Mouse (Mus musculus): ENCODE data around the gene Plod1. TPM values are rescaled to one million over a fixed set of nuclear protein-coding genes. Genes with fewer than 3 reads are reported as not detected.
"Not testable (repeated sequence)": the region's sequence is repeated elsewhere in the genome, so short reads cannot be mapped to it uniquely, and the experiment has no call there.

Gene Plod1
- total RNA-seq, 4 experiments from 2014 or later, result 19.4 to 21.5 (median 20.9) TPM

DNA sequence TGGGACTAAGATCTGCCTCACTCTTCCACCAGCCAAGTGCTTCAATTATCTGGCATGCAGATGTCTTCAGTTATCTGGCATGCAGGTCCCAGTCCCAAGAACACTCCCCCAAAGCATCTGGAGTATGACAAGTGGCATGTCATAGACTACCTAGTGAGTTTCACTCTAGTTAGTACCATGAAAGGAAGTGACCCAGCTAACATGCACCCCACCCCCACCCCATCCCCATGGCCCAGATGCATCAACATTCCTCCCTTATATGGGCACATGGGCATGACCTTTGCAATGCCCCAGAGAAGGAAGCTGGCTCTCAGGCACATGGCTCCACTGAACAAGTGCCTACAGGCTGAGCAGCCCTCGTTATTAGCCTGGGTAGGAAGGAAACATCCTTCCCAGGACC, 40.2 kb downstream of the Plod1 start:
- no peak for DNase-seq (ENCODE audit: low spot score in 2 of 2)

DNA sequence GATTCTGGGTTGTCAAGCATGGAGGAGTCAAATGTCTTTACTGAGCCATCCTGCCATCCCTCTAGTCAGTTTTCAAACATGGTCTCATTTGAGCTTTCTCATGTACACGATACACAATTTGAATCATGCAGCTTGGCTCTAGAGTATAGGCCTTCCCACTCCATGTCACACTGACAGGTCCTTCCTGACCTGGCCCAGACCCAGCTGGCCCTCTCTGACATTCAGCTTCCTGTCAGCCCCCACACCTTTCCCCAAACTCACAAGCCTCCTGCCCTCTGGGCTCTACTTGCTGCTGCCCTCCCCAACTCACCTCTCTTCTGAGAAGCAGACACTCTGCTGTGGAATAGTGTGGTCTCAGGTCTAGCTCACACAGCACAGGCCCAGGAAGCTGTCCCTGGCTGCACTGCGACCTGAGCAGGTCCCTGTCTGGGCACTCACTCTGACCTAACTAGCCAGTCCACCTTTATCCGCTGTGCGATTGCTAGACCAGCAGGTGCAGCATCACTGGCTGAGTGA, 40.7 kb downstream of the Plod1 start:
- DNase-seq (ENCODE audit: low spot score in 2 of 2), result no peak

DNA sequence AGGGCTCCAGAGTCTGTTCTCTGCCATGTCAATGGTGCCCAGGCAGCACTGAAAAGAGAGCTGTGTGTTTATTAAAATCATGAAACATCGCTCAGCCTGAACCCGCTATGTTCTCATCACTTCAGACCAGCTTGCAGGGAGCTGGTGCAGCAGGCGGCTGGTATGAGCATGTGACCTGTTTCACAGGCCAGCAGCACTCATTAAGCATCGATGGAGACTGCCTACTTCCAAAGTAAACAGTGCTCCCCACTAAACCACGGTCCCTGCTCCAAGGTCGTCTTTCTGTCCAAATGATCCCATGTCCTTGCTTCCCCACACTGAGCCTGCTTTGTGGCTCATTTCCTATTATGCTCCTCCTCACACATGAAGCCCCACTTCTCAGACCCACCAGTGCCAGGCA, 46.2 kb downstream of the Plod1 start:
- peak in 1 of 2 experiments; percentile 49 for DNase-seq (ENCODE audit: low spot score in 2 of 2)

DNA sequence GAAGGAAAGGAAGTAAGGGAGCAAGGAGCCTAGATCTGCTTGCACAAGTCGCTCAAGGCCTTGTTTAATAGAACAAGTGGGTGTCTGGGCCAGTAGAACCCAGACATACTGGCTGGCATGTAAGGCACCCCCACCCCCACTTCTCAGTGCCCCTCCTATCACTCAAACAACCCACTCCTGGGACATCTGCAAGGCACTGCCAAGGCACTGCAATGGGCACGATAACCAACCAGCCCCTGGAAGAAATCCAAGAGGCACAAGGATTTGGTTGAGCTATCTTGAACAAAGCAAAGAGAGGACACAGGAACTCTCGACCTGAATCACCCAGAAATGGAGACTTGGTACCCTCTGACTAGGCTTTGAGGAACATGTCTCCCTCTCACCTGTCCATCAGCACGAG, 48.3 kb downstream of the Plod1 start:
- no peak for DNase-seq (ENCODE audit: low spot score in 2 of 2)

DNA sequence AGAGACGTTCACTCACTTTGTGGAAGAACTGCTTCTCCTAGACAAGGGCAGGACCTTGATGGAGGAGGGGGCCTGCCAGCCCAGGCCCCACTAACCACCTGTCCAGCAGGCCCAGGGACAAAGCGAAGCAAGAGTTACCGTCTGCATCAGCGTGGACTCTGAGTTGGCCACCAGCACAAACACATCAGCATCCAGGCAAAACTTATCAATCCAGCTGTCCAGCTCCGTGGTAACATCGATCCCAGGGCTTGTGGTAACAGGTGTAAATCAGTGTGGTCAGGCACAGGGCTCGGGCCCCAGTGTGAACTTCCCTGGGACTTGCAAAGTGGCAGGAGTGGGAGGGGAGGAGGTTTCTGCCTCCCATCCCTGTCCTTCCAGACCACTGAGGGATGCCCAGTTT, 49.3 kb downstream of the Plod1 start:
- no peak for DNase-seq (ENCODE audit: low spot score in 2 of 2)

DNA sequence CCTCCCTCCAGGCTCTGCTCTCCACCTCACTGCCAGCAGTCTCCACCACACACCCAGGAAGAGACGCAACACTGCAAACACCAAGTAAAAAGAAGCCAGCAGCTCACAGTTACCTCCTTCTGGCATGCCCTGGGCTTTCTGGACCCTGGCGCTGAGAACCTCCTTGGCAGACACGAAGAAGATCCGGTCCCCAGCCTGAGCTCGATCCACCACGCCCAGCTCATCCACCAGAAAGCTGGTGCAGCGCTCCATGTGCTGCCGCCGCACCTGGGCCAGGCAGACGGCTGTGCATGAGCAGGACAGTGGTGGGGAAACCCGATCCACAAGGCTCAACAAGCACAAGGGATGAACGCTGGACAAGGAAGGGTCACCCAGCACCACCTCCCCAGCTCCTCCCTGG, 50.4 kb downstream of the Plod1 start:
- DNase-seq (ENCODE audit: low spot score in 2 of 2), result no peak

DNA sequence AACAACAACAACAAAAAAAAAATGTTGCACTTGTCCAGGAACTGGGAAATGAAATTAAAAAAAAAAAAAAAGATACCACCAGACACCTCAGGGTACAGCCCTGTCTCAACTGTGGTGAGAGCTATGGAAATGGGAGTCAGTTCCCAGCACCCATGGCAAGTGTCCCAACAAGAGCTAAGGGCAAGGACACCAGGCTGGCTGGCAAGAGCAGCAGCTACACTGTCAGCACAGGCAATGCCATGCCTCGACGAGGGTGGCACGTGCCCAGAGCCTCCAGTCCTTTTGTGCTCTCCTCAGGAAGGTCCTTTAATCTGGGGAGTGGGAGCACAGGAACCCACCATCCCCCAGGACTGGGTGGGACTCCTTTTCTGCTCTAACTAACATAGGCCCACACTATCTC, 52.4 kb downstream of the Plod1 start:
- no peak for DNase-seq (ENCODE audit: low spot score in 2 of 2)

DNA sequence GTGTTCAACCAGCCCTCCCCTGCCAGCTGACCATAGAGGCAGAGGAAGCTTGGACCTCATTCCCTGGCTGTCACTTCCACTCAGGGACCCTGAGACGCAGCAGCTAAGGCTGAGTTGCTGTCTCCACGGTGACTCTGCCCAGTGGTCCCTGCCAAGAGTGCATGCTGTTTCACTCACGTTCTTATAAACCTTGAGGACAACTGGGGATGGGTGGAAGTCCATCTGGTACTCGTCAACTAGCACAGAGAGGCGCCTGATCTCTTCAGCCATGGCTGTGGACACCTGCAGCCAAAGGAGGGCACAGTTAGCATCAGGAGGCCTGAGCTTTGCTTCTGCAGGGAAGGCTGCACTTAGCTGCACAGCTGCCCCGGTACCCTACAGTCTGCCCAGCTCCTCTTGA, 53.5 kb downstream of the Plod1 start:
- no peak for DNase-seq (ENCODE audit: low spot score in 2 of 2)

DNA sequence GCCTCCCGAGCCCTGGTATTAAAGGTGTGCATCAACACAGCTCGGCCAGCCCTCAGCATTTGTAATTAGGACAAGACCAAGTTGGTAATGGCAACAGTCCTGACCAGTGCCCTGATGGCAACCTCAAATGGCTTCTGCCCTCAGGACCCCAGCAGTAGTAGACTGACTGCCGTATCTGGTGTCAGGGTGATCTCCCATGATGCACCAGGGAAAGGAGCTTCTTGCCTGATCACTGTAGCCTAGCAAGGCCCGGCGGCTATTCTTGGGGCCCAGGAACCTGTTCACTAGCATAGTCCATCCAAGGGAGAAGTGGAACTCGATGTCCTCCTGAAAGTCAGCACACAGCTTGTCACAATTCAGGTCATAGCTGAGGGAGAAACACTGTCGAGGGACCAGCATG, 54.8 kb downstream of the Plod1 start:
- DNase-seq (ENCODE audit: low spot score in 2 of 2), result no peak

DNA sequence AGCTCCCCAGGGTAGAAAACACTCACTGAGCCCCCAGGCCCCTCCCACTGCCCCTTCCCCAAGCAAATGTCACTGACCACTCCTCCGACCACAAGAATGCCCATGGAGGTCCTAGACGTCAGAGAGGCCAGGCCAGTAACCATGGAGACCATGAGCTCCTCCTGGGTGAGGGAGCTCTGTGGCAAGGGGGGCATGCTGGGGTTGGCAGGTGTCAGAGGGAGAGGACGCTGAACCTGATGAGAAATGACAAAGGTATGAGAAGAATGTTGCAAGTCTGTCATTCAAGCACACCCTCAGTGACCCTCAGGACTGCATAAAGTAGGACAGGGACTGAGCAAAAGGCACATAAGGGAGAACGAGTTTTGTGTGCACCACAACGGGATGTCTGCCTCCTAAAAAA, 56.7 kb downstream of the Plod1 start:
- DNase-seq (ENCODE audit: low spot score in 2 of 2), result no peak

DNA sequence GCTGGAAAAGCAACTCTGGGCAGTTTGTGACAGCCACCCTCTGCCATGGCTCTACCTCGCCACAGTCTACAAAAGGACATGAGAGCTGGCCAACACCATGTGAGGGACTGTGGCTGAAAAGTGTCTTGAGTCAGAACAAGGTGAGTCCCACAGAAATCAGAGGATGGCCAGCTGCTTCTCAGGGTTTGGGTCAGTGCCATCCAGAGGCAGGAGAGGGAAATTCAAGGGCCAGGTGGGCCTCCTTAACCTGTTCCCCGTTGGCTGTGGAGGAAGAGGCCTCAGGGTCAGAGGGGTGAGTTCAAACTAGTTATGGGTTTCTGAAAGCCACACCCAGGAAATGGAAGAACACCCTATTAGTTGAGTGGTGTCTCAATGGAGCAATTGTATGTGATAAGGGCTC, 57.1 kb downstream of the Plod1 start:
- no peak for DNase-seq (ENCODE audit: low spot score in 2 of 2)

DNA sequence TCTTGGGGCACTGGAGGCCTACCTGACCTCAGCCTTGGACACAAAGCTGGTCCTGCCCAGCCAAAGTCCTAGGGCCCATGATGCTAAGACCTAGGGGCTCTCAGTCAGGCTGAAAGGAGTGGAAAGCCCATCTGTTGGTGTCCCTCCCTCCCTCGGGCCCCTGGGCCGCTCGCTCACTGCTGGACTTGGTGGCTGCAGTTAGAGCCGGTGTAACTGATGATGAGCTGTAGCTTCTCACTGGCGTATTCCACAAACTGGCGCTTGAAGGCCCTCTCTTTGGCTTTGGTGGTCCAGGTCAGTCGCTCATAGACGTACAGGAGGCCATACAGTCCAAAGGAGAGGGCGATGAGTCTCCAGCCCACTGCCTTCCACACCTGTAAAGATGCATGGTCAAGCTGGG, 58.0 kb downstream of the Plod1 start:
- no peak for DNase-seq (ENCODE audit: low spot score in 2 of 2)

DNA sequence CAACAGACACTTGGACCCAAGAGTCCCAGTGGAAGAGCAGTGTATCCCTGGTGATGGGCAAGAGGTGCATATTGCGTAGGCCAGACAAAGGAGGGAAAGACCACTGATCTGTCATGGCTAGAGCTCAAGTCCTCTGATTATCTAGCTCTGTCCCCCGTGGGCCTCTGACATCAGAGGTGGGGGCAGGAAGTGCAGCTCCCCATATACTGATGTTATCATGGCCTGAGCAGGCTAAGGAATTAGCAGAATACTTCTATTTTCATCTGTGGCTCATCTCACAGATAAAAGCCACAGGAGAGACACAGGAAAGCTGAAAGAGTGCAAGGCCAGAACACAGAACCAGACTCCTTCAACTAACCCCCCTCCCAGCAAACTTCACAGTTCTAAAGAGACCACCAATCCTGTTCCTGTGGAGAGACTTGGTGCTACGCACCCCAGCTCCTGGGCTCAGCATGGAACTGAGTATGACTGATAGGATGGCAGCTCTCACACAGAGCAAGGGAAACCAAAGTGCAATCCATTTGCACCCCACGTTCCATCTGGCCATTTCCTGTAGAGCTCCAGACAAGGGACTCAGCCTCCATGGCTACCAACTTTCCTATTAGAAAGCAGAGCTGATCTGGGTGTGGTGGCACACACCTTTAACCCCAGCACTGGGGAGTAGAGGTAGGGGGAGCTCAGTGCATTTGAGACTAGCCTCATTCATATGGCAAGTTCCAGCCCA, 60.6 kb downstream of the Plod1 start:
- no peak for DNase-seq (ENCODE audit: low spot score in 2 of 2)

DNA sequence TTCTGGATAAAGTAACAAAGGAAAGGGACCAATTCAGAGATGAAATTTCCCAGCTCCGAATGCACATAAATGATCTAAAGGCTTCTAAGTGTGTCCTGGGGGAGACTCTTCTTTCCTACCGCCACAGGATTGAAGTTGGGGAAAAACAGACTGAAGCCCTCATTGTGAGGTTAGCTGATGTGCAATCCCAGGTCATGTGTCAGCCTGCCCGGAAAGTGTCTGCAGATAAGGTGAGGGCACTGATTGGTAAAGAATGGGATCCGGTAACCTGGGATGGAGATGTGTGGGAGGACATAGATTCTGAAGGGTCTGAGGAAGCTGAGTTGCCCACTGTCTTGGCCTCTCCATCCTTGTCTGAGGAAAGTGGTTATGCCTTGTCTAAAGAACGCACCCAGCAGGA, 67.3 kb downstream of the Plod1 start:
- DNase-seq (ENCODE audit: low spot score in 2 of 2), result no peak

DNA sequence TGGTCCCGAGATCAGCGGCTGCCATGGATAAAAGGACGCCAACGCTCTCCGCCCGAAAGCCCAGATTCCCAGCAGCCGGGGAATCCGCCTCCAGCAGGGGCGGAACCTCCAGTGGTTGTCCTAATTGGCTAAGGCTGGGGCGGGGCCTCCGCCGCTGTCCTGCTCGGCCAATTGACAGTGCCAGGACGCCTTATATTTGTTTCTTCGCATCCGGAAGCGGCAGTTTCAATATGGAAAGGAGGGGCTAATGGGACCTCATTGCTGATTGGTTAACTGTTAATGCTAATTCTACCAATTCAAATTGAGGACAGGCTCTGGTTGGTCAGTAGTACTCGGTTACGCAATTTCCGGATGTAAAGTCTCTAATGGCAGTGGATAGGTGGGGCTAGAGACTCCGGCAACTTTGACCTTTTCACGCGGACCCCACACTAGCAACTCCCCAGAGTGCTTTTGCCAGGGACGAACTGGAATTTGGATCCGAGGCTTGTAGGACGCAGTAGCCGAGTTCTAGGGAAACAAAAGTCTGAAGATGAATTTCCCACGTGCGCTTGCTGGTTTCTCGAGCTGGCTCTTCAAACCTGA, 68.0 kb downstream of the Plod1 start, which contains the start of the genes Miip and Fv1:
Miip (minus strand) TSS at position 367 of the 582 bp plus-strand sequence.
Fv1 (plus strand) TSS at position 530 of the 582 bp plus-strand sequence.
- peak; percentile 96 to 97 for DNase-seq (ENCODE audit: low spot score in 2 of 2)

DNA sequence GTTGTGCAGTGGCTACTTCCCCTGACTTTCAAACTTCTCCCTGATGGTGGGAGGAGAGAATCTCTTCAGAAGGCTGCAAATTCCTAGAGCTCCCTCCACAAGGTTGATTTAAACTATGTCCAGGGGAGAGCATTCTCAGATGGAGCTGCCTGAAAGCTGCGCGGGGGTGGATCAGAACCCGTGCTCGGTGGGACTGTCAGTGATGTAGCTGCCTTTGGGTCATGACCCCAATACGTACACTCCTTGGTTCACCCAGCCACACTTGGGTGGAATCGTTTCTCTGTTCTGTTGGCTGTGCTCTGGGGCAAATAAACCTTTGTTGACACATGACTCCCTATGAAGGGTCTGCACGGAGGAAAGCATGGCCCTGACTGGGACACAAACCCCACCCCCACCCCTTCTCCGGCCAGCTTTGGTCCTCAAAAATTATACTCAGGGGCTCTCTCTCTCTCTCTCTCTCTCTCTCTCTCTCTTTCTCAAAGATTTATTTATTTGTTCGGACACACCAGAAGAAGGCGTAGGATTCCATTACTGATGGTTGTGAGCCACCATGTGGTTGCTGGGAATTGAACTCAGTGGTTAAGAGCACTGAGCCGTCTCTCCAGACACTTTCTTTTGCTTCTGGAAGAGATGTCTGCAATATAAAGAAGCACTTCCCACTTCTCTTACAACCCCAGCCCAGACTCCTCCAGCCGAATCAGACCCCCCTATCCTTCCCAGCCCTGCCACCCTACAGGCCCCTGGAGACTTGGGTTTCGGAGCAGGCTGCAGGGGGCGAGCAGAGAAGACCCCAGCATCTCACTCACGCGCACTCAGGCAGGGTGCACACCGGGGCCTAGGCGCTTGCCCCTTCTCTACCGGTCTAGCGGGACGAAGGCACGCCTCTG, 68.8 kb downstream of the Plod1 start:
- no peak for DNase-seq (ENCODE audit: low spot score in 2 of 2)

DNA sequence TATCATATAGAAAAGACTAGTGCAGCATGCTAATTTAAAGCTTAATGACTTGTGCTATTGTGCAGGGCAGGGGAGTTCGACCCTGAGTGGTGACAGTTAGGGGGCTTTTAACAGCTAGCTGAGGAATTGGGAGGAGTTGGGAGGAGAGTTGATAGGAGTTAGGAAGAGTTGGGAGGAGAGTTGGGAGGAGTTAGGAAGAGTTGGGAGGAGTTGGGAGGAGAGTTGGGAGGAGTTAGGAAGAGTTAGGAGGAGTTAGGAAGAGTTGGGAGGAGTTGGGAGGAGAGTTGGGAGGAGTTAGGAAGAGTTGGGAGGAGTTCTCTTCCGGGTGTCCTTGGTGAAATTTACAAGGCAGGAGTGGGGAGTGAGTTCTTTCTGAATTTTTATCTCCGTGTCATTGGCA, 69.8 kb downstream of the Plod1 start:
- DNase-seq (ENCODE audit: low spot score in 2 of 2), result not testable (repeated sequence)

DNA sequence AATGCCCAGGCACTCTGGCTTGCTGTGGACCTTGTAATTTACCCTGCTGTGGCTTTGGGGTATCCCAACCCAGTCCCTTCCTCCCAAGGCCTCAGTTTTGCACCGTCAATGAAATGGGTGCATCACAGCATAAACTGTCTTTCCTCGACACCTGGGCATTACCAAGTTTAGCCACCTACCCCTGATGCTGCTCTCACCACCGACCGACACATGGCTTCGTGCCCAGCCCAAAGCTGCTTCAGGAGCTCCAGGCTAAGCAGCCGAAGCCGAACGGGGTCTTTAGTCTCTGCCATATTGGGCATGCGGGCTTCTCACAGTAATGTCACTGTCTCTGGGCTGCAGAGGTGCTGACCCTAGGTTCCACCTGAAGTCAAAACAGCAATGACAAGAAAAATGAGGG, 70.5 kb downstream of the Plod1 start:
- no peak for DNase-seq (ENCODE audit: low spot score in 2 of 2)

DNA sequence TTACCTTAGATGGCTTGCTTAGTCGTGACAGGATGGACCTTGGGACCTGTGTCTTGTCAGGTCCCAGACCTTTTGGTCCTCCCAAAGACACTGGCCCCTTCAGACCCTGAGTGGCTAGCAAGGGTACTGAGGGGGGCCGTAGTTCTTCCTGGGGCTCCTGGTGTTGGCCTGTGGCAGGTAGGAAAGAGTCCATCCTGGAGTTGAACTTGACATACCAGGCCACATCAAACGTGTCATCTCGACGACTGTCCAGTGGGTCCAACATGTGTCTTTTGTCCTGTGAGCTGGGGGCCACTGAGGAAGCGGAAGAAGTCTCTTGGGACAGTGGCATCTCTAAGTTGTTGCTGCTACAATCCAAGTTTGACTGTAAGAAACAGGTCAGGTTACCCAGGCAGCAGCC, 70.9 kb downstream of the Plod1 start:
- DNase-seq (ENCODE audit: low spot score in 2 of 2), result no peak

DNA sequence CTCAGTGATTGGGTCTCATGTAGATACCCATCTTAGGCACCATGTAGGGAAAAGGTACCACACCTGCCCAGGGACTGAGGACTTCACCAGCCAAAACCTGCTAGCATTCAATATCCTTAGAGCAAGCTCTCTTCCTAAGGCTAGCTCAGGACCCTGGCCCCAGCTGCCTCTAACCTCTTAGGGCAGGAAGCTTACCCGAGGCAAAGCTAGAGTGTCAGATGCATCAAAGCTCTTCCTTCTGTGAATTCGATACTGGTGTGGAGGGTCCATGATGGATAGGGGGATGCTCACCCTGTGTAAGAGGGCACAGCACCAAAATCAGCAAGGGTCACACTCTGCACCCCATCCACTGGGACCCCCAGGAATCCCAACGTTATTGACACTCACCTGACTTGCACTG, 74.5 kb downstream of the Plod1 start:
- no peak for DNase-seq (ENCODE audit: low spot score in 2 of 2)
